Mouse (Mus musculus): ENCODE results near the gene Mpi. TPM values are rescaled to one million over a fixed set of nuclear protein-coding genes. Genes with fewer than 3 reads are reported as not detected.

The Mpi gene
- polyA plus RNA-seq, 1 experiment from 2014 or later: 34.5 TPM

DNA sequence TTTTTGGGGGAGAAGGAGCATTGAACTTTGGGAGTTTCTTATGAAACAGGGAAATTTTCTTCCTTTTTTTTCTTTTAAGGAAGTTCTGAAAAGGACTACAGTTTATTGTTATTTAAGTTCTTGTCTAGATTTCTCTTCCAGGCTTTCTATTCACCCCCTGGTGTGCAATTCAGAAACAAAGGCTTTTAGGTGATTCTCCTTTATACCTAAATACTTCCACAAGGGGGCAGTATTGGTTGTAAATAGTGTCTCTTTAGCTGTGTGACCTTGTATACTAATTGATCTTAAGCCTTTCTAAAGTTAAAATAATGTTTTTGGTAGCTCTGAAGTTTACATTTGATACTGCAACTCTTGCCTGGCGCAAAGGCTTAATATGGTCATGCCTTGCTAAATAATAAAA is 28.8 kb downstream of the Mpi start:
- H3K27ac ChIP-seq: no peak overlapping the region
- no peaks in the 10 kb centered on the region for H3K9me3 ChIP-seq (replicated peaks; ENCODE audit: low read length)
- no peak overlapping the region for H3K4me2 ChIP-seq (ENCODE audit: low read length)
- H3K36me3 ChIP-seq (ENCODE audit: insufficient read depth, low read length): no peaks in the 10 kb centered on the region
- ATAC-seq (replicated peaks; ENCODE audit: low FRiP score, low read depth): no peak
- no peaks in the 10 kb centered on the region for H3K27me3 ChIP-seq (ENCODE audit: insufficient read depth, low read length)
- 82% methylated on average over 1 of the region's 1 CpGs for WGBS
- no peak overlapping the region for H3K9ac ChIP-seq (ENCODE audit: low read depth, low read length)
- H3K4me1 ChIP-seq (replicated peaks; ENCODE audit: insufficient read depth, low read length): 0 out of 2 replicates have a peak, but pooled peaks cover 6% of the 10 kb centered on the region
- no peak overlapping the region for H3K4me3 ChIP-seq (replicated peaks; ENCODE audit: low read depth, low read length)
- DNase-seq (ENCODE audit: low spot score): peak; percentile 90
- peak; percentile 73 for TF ChIP-seq CTCF (IDR thresholded peaks at IDR 0.05; ENCODE audit: low read depth)

DNA sequence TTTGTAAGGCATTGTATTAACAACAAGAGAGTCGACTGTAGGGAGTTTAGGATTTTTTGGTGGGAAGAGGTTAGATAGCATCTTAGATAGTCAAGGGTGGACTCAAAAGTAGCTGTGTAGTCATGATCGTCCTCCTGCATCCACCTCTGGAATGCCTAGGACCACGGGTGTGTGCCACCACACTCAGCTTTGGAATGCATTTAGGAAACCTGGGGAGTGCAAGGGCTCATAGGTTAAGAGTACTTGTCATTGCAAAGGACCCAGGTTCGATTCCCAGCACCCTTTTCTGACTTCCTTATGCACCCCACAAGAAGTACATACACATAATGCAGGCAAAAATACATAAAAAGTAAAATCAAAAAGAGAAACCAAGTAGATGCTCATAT is 29.7 kb downstream of the Mpi start:
- ATAC-seq (replicated peaks; ENCODE audit: low FRiP score, low read depth) (no peak), DNase-seq (ENCODE audit: low spot score) (no peak)
- no peaks in the 10 kb centered on the region for H3K9me3 ChIP-seq (replicated peaks; ENCODE audit: low read length)
- no peaks in the 10 kb centered on the region for H3K36me3 ChIP-seq (ENCODE audit: insufficient read depth, low read length)
- no peak overlapping the region for H3K27ac ChIP-seq
- no peaks in the 10 kb centered on the region for H3K27me3 ChIP-seq (ENCODE audit: insufficient read depth, low read length)
- 0 out of 2 replicates have a peak, but pooled peaks cover 6% of the 10 kb centered on the region for H3K4me1 ChIP-seq (replicated peaks; ENCODE audit: insufficient read depth, low read length)
- H3K9ac ChIP-seq (ENCODE audit: low read depth, low read length): peak overlapping the region; percentile 93; the same call in 1 of the 2 replicates
- 74% methylated on average over 4 of the region's 4 CpGs for WGBS
- H3K4me3 ChIP-seq (replicated peaks; ENCODE audit: low read depth, low read length): peak overlapping the region; percentile 89; the same call in 1 of the 2 replicates
- peak overlapping the region; percentile 62 for H3K4me2 ChIP-seq (ENCODE audit: low read length)
- TF ChIP-seq CTCF (IDR thresholded peaks at IDR 0.05; ENCODE audit: low read depth): no peak

GRCm38 (mm10) chr9:57522114-57522860 is 30.3 kb downstream of the Mpi start:
- Histone ChIP-seq H3K4me3 (replicated peaks; ENCODE audit: low read depth, low read length) (peak overlapping the region; percentile 89), H3K27ac (peak overlapping the region; percentile 97), H3K27me3 (ENCODE audit: insufficient read depth, low read length) (no peaks in the 10 kb centered on the region), H3K4me2 (ENCODE audit: low read length) (peak overlapping the region; percentile 62), H3K36me3 (ENCODE audit: insufficient read depth, low read length) (no peaks in the 10 kb centered on the region), H3K9me3 (replicated peaks; ENCODE audit: low read length) (no peaks in the 10 kb centered on the region), H3K9ac (ENCODE audit: low read depth, low read length) (peak overlapping the region; percentile 93), H3K4me1 (replicated peaks; ENCODE audit: insufficient read depth, low read length) (0 out of 2 replicates have a peak, but pooled peaks cover 6% of the 10 kb centered on the region)
- 30% methylated on average over 7 of the region's 7 CpGs for whole genome bisulfite sequencing
- no peak for ATAC-seq (replicated peaks; ENCODE audit: low FRiP score, low read depth)
- DNase-seq (ENCODE audit: low spot score): no peak
- TF ChIP-seq CTCF (IDR thresholded peaks at IDR 0.05; ENCODE audit: low read depth): no peak

GRCm38 (mm10) chr9:57521056-57521911 is 31.3 kb downstream of the Mpi start, which contains the start of gene Cox5a:
Gene Cox5a (plus strand): TSS chr9:57521274.
- TF ChIP-seq CTCF (IDR thresholded peaks at IDR 0.05; ENCODE audit: low read depth): no peak; the same call in 1 of the 2 replicates
- Histone ChIP-seq H3K9ac (ENCODE audit: low read depth, low read length) (peak within 1 kb of the TSS; percentile 93), H3K4me2 (ENCODE audit: low read length) (peak within 1 kb of the TSS; percentile 62), H3K9me3 (replicated peaks; ENCODE audit: low read length) (no peaks in the 10 kb centered on the region), H3K27ac (peak within 1 kb of the TSS; percentile 97), H3K4me1 (replicated peaks; ENCODE audit: insufficient read depth, low read length) (0 out of 2 replicates have a peak, but pooled peaks cover 6% of the 10 kb centered on the region), H3K27me3 (ENCODE audit: insufficient read depth, low read length) (no peaks in the 10 kb centered on the region), H3K4me3 (replicated peaks; ENCODE audit: low read depth, low read length) (peak within 1 kb of the TSS; percentile 89), H3K36me3 (ENCODE audit: insufficient read depth, low read length) (no peaks in the 10 kb centered on the region)
- ATAC-seq (replicated peaks; ENCODE audit: low FRiP score, low read depth) (peak; percentile 97), DNase-seq (ENCODE audit: low spot score) (peak; percentile 96)
- WGBS: under 1% methylated on average over 94 of the region's 95 CpGs

GRCm38 (mm10) chr9:57520375-57521055 is 32.0 kb downstream of the Mpi start:
- peak overlapping the region; percentile 97; the same call in 1 of the 2 replicates for H3K27ac ChIP-seq
- 24% methylated on average over 16 of the region's 16 CpGs for WGBS
- H3K4me1 ChIP-seq (replicated peaks; ENCODE audit: insufficient read depth, low read length): 0 out of 2 replicates have a peak, but pooled peaks cover 6% of the 10 kb centered on the region
- peak; percentile 31 for DNase-seq (ENCODE audit: low spot score)
- H3K9ac ChIP-seq (ENCODE audit: low read depth, low read length): peak overlapping the region; percentile 19; the same call in 1 of the 2 replicates
- ATAC-seq (replicated peaks; ENCODE audit: low FRiP score, low read depth): peak; percentile 16
- no peaks in the 10 kb centered on the region for H3K9me3 ChIP-seq (replicated peaks; ENCODE audit: low read length)
- peak overlapping the region; percentile 62 for H3K4me2 ChIP-seq (ENCODE audit: low read length)
- TF ChIP-seq CTCF (IDR thresholded peaks at IDR 0.05; ENCODE audit: low read depth): peak; percentile 33
- H3K4me3 ChIP-seq (replicated peaks; ENCODE audit: low read depth, low read length): peak overlapping the region; percentile 89
- no peaks in the 10 kb centered on the region for H3K27me3 ChIP-seq (ENCODE audit: insufficient read depth, low read length)
- no peaks in the 10 kb centered on the region for H3K36me3 ChIP-seq (ENCODE audit: insufficient read depth, low read length)

All from kidney, postnatal 0 days (tissue).